Comparison of ENCODE assay signal across 8 mouse cellular contexts in genomic region chr9:23250026-23250425, GRCm38 (mm10). TPM values are rescaled to one million over a fixed set of nuclear protein-coding genes. Genes with fewer than 3 reads are reported as not detected.
A peak's percentile ranks its signal among the peaks of the same experiment; 100 is the strongest.
DNase-seq lines count a peak whose midpoint lies in the region; ATAC-seq and TF ChIP-seq lines count a peak whose summit lies in the region.

No protein-coding gene starts in this region.

- no peaks in the 10 kb centered on the region for H3K9me3 ChIP-seq in ES-Bruce4 (replicated peaks; ENCODE audit: control insufficient read depth, insufficient read depth, low read length, poor library complexity, severe bottlenecking)
- no peaks in the 10 kb centered on the region for H3K9me3 ChIP-seq in forebrain, embryonic 12.5 days
- no peaks in the 10 kb centered on the region for H3K9me3 ChIP-seq in lung, embryonic 16.5 days (ENCODE audit: control insufficient read depth, low read length)

- TF ChIP-seq EP300 in ES-Bruce4 (IDR thresholded peaks at IDR 0.05; ENCODE audit: insufficient read depth, low read depth, low read length), result no peak

- no peaks in the 10 kb centered on the region for H3K36me3 ChIP-seq in ES-Bruce4 (ENCODE audit: control insufficient read depth, insufficient read depth, low read length, poor library complexity, severe bottlenecking)
- H3K36me3 ChIP-seq in forebrain, embryonic 12.5 days (replicated peaks), result no peaks in the 10 kb centered on the region
- H3K36me3 ChIP-seq in lung, embryonic 16.5 days (ENCODE audit: control insufficient read depth, insufficient read depth, low read length), result no peaks in the 10 kb centered on the region

- H3K9ac ChIP-seq in ES-Bruce4 (ENCODE audit: low read depth, poor library complexity, severe bottlenecking), result no peak overlapping the region
- H3K9ac ChIP-seq in forebrain, embryonic 12.5 days, result no peak overlapping the region
- no peak overlapping the region for H3K9ac ChIP-seq in lung, embryonic 16.5 days (ENCODE audit: low read length)

- no peak overlapping the region for H3K4me3 ChIP-seq in ES-Bruce4 (ENCODE audit: low read depth, low read length)
- no peak overlapping the region for H3K4me3 ChIP-seq in forebrain, embryonic 12.5 days (replicated peaks)
- no peak overlapping the region for H3K4me3 ChIP-seq in lung, embryonic 16.5 days (ENCODE audit: low read length)

- H3K27me3 ChIP-seq in ES-Bruce4 (ENCODE audit: control insufficient read depth, insufficient read depth, low read length, poor library complexity, severe bottlenecking), result no peaks in the 10 kb centered on the region
- peaks cover 9% of the 10 kb centered on the region; the same call in 1 of the 2 replicates for H3K27me3 ChIP-seq in forebrain, embryonic 12.5 days
- no peaks in the 10 kb centered on the region for H3K27me3 ChIP-seq in lung, embryonic 16.5 days (ENCODE audit: control insufficient read depth, insufficient read depth, low read depth, low read length)

- TF ChIP-seq CTCF in ES-Bruce4 (IDR thresholded peaks at IDR 0.05; ENCODE audit: low read depth, low read length), result peak; percentile 94

- DNase-seq in c-Kit-positive CD71-negative TER-119-negative erythroid progenitor cells, embryonic 14.5 days (ENCODE audit: low read depth), result peak; percentile 46
- DNase-seq in heart, postnatal 25 days (ENCODE audit: low spot score), result peak; percentile 53
- peak; percentile 77 for DNase-seq in layer of hippocampus, adult 11-12 months (ENCODE audit: low spot score)
- DNase-seq in ovary, postnatal 36 days (ENCODE audit: low spot score), result peak; percentile 85
- peak; percentile 52 for DNase-seq in thymus, postnatal 25 days

- intact Hi-C loops in heart, postnatal 25 days (cut with DNase I), result no loop called here

- 7% methylated on average over 5 of the region's 5 CpGs for WGBS in forebrain, embryonic 12.5 days
- WGBS in lung, embryonic 16.5 days, result 4% methylated on average over 5 of the region's 5 CpGs

- H3K27ac ChIP-seq in ES-Bruce4 (ENCODE audit: insufficient read depth, low read length), result no peak overlapping the region
- H3K27ac ChIP-seq in forebrain, embryonic 12.5 days, result no peak overlapping the region
- no peak overlapping the region for H3K27ac ChIP-seq in lung, embryonic 16.5 days (ENCODE audit: low read length)

- no peak for TF ChIP-seq POLR2A in ES-Bruce4 (IDR thresholded peaks at IDR 0.05; ENCODE audit: insufficient read depth, low read length)

- H3K4me1 ChIP-seq in ES-Bruce4 (ENCODE audit: control insufficient read depth, insufficient read depth, low read length), result no peaks in the 10 kb centered on the region
- peaks cover 28% of the 10 kb centered on the region for H3K4me1 ChIP-seq in forebrain, embryonic 12.5 days
- H3K4me1 ChIP-seq in lung, embryonic 16.5 days (replicated peaks; ENCODE audit: control insufficient read depth, insufficient read depth, low read length), result peaks cover 14% of the 10 kb centered on the region

- ATAC-seq in forebrain, embryonic 12.5 days (ENCODE audit: low FRiP score), result peak; percentile 76
- ATAC-seq in lung, embryonic 16.5 days (ENCODE audit: low read depth), result peak; percentile 83

- H3K4me2 ChIP-seq in forebrain, embryonic 12.5 days, result no peak overlapping the region
- no peak overlapping the region for H3K4me2 ChIP-seq in lung, embryonic 16.5 days (ENCODE audit: low read depth, low read length)

RNA-seq across cellular contexts. Expression of gene Bmper, which starts 27.1 kb away (rescaled TPM):
- not detected in 2 replicates for polyA plus RNA-seq in ES-Bruce4 (2011; ENCODE audit: insufficient read depth, insufficient read length, low read depth, missing spikeins)
- 13.5 and 14.0 TPM in 2 replicates for polyA plus RNA-seq in forebrain, embryonic 12.5 days (2016; fragmentation: Nextera tagmentation; extraction: Ambion mirVana)
- 1 to 10 TPM; 3.6 to 5.1 TPM for total RNA-seq in heart, postnatal 25 days (2021)
- 30.6 and 31.9 TPM in 2 replicates for polyA plus RNA-seq in lung, embryonic 16.5 days (2015; fragmentation: Nextera tagmentation; extraction: Ambion mirVana)

Comparison
In these comparisons a context has a peak if more than half of its experiments do, and no peak if none do; other contexts are left out.
1. RNA of gene Bmper, which starts 27.1 kb away (polyA plus RNA-seq): 30.6 to 31.9 TPM in lung, embryonic 16.5 days and 13.5 to 14.0 TPM in forebrain, embryonic 12.5 days; not detected in ES-Bruce4; every median in the first group is over 10 times any median in the second.
2. Peak in every context shown above with its lines, with median percentiles within 50 percentile points of each other: DNase-seq.